Mouse (Mus musculus) stomach, embryonic 16.5 days (tissue): ENCODE measurements around the gene Arid3c. TPM values are rescaled to one million over a fixed set of nuclear protein-coding genes. Genes with fewer than 3 reads are reported as not detected.

ENCODE experiments used
- ATAC-seq: fragments of 200-750 bp; cut with Nextera tagmentation; 2 replicates; pipeline ENCODE4 v1.8.0; 2017; ENCODE audit warnings: moderate number of reproducible peaks, moderate TSS enrichment; ENCODE audit not compliant: insufficient read depth, low FRiP score
- H3K27ac ChIP-seq: fragments of 300-500 bp; sonication (generic); 2 replicates; pipeline ENCODE4 v1.5.1; 2014; ENCODE audit warnings: low read length
- H3K27me3 ChIP-seq: fragments of 300-500 bp; sonication (generic); 2 replicates; pipeline ENCODE4 v1.6.1; 2014; ENCODE audit warnings: low read length, control low read depth, mixed read lengths; ENCODE audit not compliant: control insufficient read depth, insufficient read depth
- H3K36me3 ChIP-seq: fragments of 300-500 bp; sonication (generic); 2 replicates; pipeline ENCODE4 v1.6.1; 2014; ENCODE audit warnings: low read length; ENCODE audit not compliant: control insufficient read depth, insufficient read depth
- H3K4me1 ChIP-seq: fragments of 300-500 bp; sonication (generic); 2 replicates; pipeline ENCODE4 v1.6.1; 2014; ENCODE audit warnings: low read length, control low read depth, mixed read lengths; ENCODE audit not compliant: control insufficient read depth, insufficient read depth
- H3K4me2 ChIP-seq: fragments of 300-500 bp; sonication (generic); 2 replicates; pipeline ENCODE4 v1.6.1; 2014; ENCODE audit warnings: low read depth, low read length, mixed read lengths
- H3K4me3 ChIP-seq: fragments of 300-500 bp; sonication (generic); replicated peaks from 2 replicates; pipeline ENCODE4 v1.5.1; 2014; ENCODE audit warnings: mild to moderate bottlenecking, low read length
- H3K9ac ChIP-seq: fragments of 300-500 bp; sonication (generic); 2 replicates; pipeline ENCODE4 v1.6.1; 2014; ENCODE audit warnings: low read length
- H3K9me3 ChIP-seq: fragments of 300-500 bp; sonication (generic); replicated peaks from 2 replicates; pipeline ENCODE4 v1.6.1; 2016; ENCODE audit warnings: low read length, control low read depth; ENCODE audit not compliant: control insufficient read depth
- WGBS: fragments of 180-500 bp; shearing (Covaris S2); extraction: QIAGEN DNeasy Blood & Tissue Kit; methylation state at CpG from one replicate; pipeline ENCODE4 v1.1.7; 2014; 5-methylcytosine and 5-hydroxymethylcytosine counted together
- polyA plus RNA-seq: library from polyadenylated mRNA; unstranded; fragments of >200 nt; fragmentation: Nextera tagmentation; extraction: Ambion mirVana; gene quantifications from 2 replicates; pipeline ENCODE4 v1.2.1, GENCODE M21; 2015

Gene Arid3c
- polyA plus RNA-seq, 1 experiment from 2014 or later = not detected

DNA sequence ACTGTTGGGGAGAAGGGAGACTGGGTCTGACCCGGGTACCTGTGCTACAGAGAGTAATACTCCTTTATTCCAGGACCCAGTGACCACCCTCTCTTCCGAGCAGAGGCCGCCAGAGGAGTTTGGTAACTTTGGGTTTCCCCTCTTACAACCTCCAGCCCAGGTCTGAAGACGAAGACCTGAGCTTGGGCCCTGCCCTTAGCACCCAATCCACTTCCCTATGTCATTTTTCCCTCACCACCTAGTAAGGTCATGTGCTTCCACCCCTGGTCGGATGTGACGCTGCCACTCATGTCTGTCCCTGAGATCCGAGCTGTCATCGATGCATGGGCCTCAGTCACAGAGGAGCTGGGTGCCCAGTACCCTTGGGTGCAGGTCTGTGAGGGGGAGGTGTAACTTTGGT is 25.5 kb upstream of the Arid3c start:
- no peak for ATAC-seq
- H3K4me3 ChIP-seq = peak overlapping the region; percentile 74
- H3K4me2 ChIP-seq = peak overlapping the region; percentile 77
- H3K27ac ChIP-seq = no peak overlapping the region
- WGBS = 75% methylated on average over 8 of the region's 8 CpGs
- no peaks in the 10 kb centered on the region for H3K36me3 ChIP-seq
- no peaks in the 10 kb centered on the region for H3K27me3 ChIP-seq
- H3K4me1 ChIP-seq = peaks cover 25% of the 10 kb centered on the region
- H3K9me3 ChIP-seq = no peaks in the 10 kb centered on the region
- H3K9ac ChIP-seq = peak overlapping the region; percentile 64

DNA sequence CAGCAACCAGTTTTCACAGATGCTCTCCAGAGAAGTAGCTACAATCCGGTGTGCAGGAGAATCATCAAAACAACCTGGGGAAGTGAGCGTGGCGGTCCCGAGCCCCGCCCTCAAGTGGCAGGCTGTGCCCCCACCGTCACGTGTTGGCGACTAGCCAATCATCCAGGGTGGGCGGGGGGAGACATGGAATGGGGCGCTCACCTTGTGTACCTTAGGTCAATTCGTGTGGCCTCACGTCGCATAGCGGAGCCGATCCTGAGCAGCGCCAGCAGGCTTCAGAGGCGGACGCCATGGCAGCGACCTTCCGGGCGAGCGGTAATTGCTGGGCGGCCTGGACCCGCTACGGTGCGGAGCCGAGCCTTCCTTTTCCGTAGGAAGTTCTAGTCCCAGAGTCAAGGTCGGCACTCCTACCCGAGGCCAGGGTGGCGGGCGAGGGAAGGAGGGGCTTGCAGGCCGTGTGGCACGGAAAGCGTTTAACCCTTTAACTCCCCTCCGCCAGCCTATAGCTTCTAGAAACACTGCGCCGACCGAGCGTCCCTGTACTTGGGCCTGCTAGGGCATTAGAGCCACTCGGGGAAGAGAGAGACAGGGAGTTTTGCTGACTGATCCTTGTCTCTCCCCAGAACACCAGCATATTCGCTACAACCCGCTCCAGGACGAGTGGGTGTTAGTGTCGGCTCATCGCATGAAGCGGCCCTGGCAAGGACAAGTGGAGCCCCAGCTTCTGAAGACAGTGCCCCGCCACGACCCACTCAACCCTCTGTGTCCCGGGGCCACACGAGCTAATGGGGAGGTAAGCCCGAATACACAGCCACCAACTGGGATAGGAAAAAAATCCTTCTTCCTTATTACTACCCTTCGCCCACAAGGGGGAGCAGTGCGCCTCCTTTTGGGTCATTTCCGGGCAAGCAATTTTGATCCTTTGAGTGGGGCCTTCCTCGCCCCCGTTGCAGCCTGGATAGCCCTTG is 24.7 kb upstream of the Arid3c start, which contains the start of gene Sigmar1:
Gene Sigmar1 (minus strand): TSS at position 820 of the 968 bp plus-strand sequence.
- Histone ChIP-seq H3K4me1 (peaks cover 16% of the 10 kb centered on the region), H3K36me3 (no peaks in the 10 kb centered on the region), H3K4me3 (peak within 1 kb of the TSS; percentile 74), H3K4me2 (peak within 1 kb of the TSS; percentile 77), H3K27ac (peak within 1 kb of the TSS; percentile 90), H3K9me3 (no peaks in the 10 kb centered on the region), H3K27me3 (no peaks in the 10 kb centered on the region), H3K9ac (peak within 1 kb of the TSS; percentile 80)
- peak; percentile 70 for ATAC-seq
- under 1% methylated on average over 57 of the region's 57 CpGs for WGBS

- no peaks in the 10 kb centered on the region for H3K36me3 ChIP-seq
- H3K4me1 ChIP-seq = peaks cover 14% of the 10 kb centered on the region
- ATAC-seq = peak; percentile 59; the same call in 1 of the 2 replicates
- H3K4me2 ChIP-seq = peak within 1 kb of the TSS; percentile 77
- H3K27ac ChIP-seq = peak within 1 kb of the TSS; percentile 90
- H3K9me3 ChIP-seq = no peaks in the 10 kb centered on the region
- peak within 1 kb of the TSS; percentile 74 for H3K4me3 ChIP-seq
- no peaks in the 10 kb centered on the region for H3K27me3 ChIP-seq
- peak within 1 kb of the TSS; percentile 80 for H3K9ac ChIP-seq
- WGBS = 16% methylated on average over 14 of the region's 14 CpGs
Measured at GRCm38 (mm10) chr4:41754797-41755337, 23.9 kb upstream of the Arid3c start, which contains the start of gene Galt. Gene Galt (plus strand): TSS chr4:41755228.

DNA sequence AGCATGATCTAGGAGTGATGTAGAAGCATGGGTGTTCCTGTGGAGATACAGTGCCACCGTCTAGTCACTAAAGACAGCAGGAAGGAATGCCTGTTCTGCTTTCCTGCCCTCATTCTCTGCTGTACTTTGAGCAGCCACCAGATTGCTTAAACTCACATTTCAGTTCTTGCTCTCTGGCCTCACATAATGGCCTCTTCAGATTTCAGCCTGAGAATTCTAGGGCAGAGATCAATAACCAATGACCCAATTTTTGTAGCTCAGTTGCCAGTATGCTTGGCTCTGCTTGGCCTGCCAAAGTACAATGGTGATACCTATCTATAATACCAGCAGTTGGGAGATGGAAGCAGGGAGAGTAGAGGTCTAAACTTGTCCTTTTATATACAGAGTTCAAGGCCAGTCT is 14.1 kb upstream of the Arid3c start:
- WGBS = 67% methylated on average over 1 of the region's 1 CpGs
- Histone ChIP-seq H3K27ac (no peak overlapping the region), H3K9me3 (peaks cover 5% of the 10 kb centered on the region), H3K36me3 (no peaks in the 10 kb centered on the region), H3K27me3 (no peaks in the 10 kb centered on the region), H3K9ac (no peak overlapping the region), H3K4me3 (no peak overlapping the region), H3K4me1 (peaks cover 5% of the 10 kb centered on the region; the same call in 1 of the 2 replicates), H3K4me2 (no peak overlapping the region)
- no peak for ATAC-seq

DNA sequence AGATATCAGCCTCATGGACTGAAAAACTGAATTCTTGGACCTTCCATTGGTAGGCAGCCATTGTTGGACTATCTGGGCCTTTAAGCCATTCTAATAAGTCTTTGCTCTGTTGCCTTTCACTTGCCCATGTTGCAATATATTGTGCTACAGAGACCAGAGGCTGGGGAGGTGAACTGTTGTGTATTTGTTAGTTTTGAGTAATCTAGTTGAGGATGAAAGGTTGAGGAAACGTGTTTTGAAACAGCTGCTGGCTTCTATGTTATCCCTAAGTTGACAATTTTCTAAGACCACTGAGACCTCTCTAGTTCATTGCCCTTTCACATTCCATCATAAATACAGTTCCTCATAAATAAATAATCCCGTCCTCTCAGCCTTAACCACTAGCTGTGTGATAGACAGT is 13.2 kb upstream of the Arid3c start:
- no peaks in the 10 kb centered on the region for H3K27me3 ChIP-seq
- no peak for ATAC-seq
- H3K27ac ChIP-seq = no peak overlapping the region
- no peaks in the 10 kb centered on the region; the same call in 1 of the 2 replicates for H3K36me3 ChIP-seq
- no peak overlapping the region for H3K4me3 ChIP-seq
- H3K4me1 ChIP-seq = peaks cover 10% of the 10 kb centered on the region
- H3K9ac ChIP-seq = no peak overlapping the region
- H3K9me3 ChIP-seq = peaks cover 5% of the 10 kb centered on the region
- no peak overlapping the region for H3K4me2 ChIP-seq
- WGBS = 64% methylated on average over 2 of the region's 2 CpGs

DNA sequence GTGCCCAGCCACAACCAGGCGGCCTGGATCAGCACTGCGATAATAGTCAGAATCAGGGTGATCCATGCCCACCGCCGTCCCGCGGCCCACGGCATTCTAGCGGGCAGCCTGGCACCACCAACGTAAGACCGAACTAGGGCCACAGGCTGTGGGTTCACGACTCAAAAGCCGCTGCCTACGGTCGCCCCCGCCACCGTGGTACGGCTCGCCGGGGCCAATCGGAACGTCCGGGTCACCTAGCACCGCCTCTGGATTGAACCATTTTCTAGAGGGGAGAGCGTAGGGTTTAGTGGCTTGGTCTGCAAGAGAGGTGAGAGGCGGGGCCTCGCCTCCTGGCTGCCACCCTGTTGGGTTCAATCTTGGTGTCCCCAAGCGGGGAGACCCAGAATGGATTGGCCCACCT is 10.2 kb upstream of the Arid3c start:
- Histone ChIP-seq H3K9ac (peak overlapping the region; percentile 81), H3K36me3 (no peaks in the 10 kb centered on the region; the same call in 1 of the 2 replicates), H3K27ac (peak overlapping the region; percentile 85), H3K4me1 (peaks cover 15% of the 10 kb centered on the region), H3K27me3 (no peaks in the 10 kb centered on the region), H3K4me3 (peak overlapping the region; percentile 69), H3K9me3 (no peaks in the 10 kb centered on the region), H3K4me2 (peak overlapping the region; percentile 64)
- whole genome bisulfite sequencing = 1% methylated on average over 27 of the region's 27 CpGs
- ATAC-seq = peak; percentile 96

- peaks cover 15% of the 10 kb centered on the region for H3K4me1 ChIP-seq
Measured at GRCm38 (mm10) chr4:41740380-41741157, 9.6 kb upstream of the Arid3c start.

DNA sequence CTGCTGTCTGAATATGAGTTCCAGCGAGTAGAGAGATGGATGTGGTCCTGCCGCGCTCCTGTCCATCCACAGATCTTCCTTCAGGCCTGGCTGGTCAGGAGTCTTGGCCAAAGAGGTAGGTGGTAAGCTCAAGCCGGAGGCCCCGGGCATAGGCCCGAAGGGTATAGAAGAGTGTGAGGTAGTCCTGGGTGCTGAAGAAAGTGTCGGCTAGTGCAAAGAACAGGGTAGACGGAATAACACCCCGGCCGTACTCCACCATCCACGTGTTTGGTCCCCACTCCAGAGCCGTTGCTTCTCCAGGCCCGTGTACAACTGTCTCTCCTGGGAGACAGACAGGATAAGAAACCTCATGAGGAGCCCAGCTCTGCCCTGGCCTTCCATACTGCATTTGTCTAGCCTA is 8.3 kb upstream of the Arid3c start:
- no peak overlapping the region for H3K27ac ChIP-seq
- H3K36me3 ChIP-seq = no peaks in the 10 kb centered on the region; the same call in 1 of the 2 replicates
- H3K27me3 ChIP-seq = no peaks in the 10 kb centered on the region
- no peaks in the 10 kb centered on the region for H3K9me3 ChIP-seq
- no peak for ATAC-seq
- no peak overlapping the region for H3K9ac ChIP-seq
- no peak overlapping the region for H3K4me3 ChIP-seq
- WGBS = 91% methylated on average over 13 of the region's 13 CpGs
- no peak overlapping the region for H3K4me2 ChIP-seq
- peaks cover 15% of the 10 kb centered on the region for H3K4me1 ChIP-seq

More at GRCm38 (mm10) chr4:41740380-41741157, 9.6 kb upstream of the Arid3c start:
- H3K27ac ChIP-seq = peak overlapping the region; percentile 85
- no peaks in the 10 kb centered on the region for H3K27me3 ChIP-seq
- peak overlapping the region; percentile 81 for H3K9ac ChIP-seq
- H3K9me3 ChIP-seq = no peaks in the 10 kb centered on the region
- H3K4me3 ChIP-seq = peak overlapping the region; percentile 69
- ATAC-seq = peak; percentile 83
- peak overlapping the region; percentile 64 for H3K4me2 ChIP-seq
- under 1% methylated on average over 48 of the region's 48 CpGs for WGBS
- no peaks in the 10 kb centered on the region; the same call in 1 of the 2 replicates for H3K36me3 ChIP-seq
